Mouse (Mus musculus) liver, embryonic 14.5 days (tissue): ENCODE measurements around the gene Nrxn3. TPM values are rescaled to one million over a fixed set of nuclear protein-coding genes. Genes with fewer than 3 reads are reported as not detected.

Experiments used
- ATAC-seq: fragments of 200-750 bp; cut with Nextera tagmentation; 2 replicates; pipeline ENCODE4 v1.8.0; 2017; ENCODE audit warnings: moderate number of reproducible peaks, mild to moderate bottlenecking, moderate library complexity; ENCODE audit not compliant: insufficient read depth
- DNase-seq, 3 experiments: peaks; one replicate each; pipeline ENCODE4 v3.0.0-alpha.2; 2012 to 2013; ENCODE audit warnings: low read depth in 3 of 3, low spot score in 3 of 3
- H3K27ac ChIP-seq: fragments of 300-500 bp; sonication (generic); 2 replicates; pipeline ENCODE4 v1.5.1; 2014; ENCODE audit warnings: moderate library complexity, mild to moderate bottlenecking, control low read depth, inconsistent platforms
- H3K27me3 ChIP-seq: fragments of 300-500 bp; sonication (generic); 2 replicates; pipeline ENCODE4 v1.6.1; 2014; ENCODE audit warnings: mild to moderate bottlenecking, low read length, moderate library complexity; ENCODE audit not compliant: control insufficient read depth, insufficient read depth
- H3K36me3 ChIP-seq: fragments of 300-500 bp; sonication (generic); replicated peaks from 2 replicates; pipeline ENCODE4 v1.6.1; 2014; ENCODE audit warnings: low read depth; ENCODE audit not compliant: control insufficient read depth, insufficient read depth
- H3K4me1 ChIP-seq, 2 experiments: fragments of 200-500 bp in 1 of 2; fragments of 300-500 bp in 1 of 2; sonication (generic) in 1 of 2; replicated peaks; 2 replicates each; pipeline ENCODE4 v1.6.1; 2012 to 2014; ENCODE audit warnings: antibody characterized with exemption in 1 of 2, inconsistent platforms in 1 of 2, low read length in 1 of 2; ENCODE audit not compliant: control insufficient read depth in 2 of 2, insufficient read depth in 2 of 2
- H3K4me2 ChIP-seq: fragments of 300-500 bp; sonication (generic); 2 replicates; pipeline ENCODE4 v1.6.1; 2014; ENCODE audit warnings: low read depth, mild to moderate bottlenecking, control low read depth, moderate library complexity
- H3K4me3 ChIP-seq, 2 experiments: fragments of 200-500 bp in 1 of 2; fragments of 300-500 bp in 1 of 2; sonication (generic) in 1 of 2; 2 replicates each; pipeline ENCODE4 v1.5.1; 2012 to 2014; ENCODE audit warnings: low read depth in 2 of 2, low read length in 2 of 2, mild to moderate bottlenecking in 2 of 2, control low read depth in 1 of 2, inconsistent platforms in 1 of 2, moderate library complexity in 1 of 2; ENCODE audit not compliant: insufficient read depth in 1 of 2
- H3K9ac ChIP-seq: fragments of 300-500 bp; sonication (generic); replicated peaks from 2 replicates; pipeline ENCODE4 v1.6.1; 2014; ENCODE audit warnings: mild to moderate bottlenecking, control low read depth, moderate library complexity
- H3K9me3 ChIP-seq: fragments of 300-500 bp; sonication (generic); 2 replicates; pipeline ENCODE4 v1.6.1; 2016; ENCODE audit warnings: low read length, mixed read lengths; ENCODE audit not compliant: control insufficient read depth
- CTCF ChIP-seq: IDR thresholded peaks from 2 replicates; pipeline ENCODE4 v1.5.1; 2016; ENCODE audit warnings: antibody characterized with exemption, low read depth, control low read depth
- EP300 ChIP-seq: IDR thresholded peaks from 2 replicates; pipeline ENCODE4 v1.6.1; 2016; ENCODE audit warnings: antibody characterized with exemption, low read depth
- WGBS: fragments of 180-500 bp; shearing (Covaris S2); extraction: QIAGEN DNeasy Blood & Tissue Kit; methylation state at CpG from one replicate; pipeline ENCODE4 v1.1.7; 2014; ENCODE audit not compliant: insufficient replicate concordance; 5-methylcytosine and 5-hydroxymethylcytosine counted together
- polyA plus RNA-seq, 2 experiments: library from polyadenylated mRNA; depleted of rRNA in 1 of 2; stranded (reverse) in 1 of 2; unstranded in 1 of 2; fragments of >200 nt; fragmentation: Nextera tagmentation in 1 of 2; extraction: Ambion mirVana in 1 of 2; gene quantifications; 2 replicates each; pipeline versions ENCODE4 v1.2.1 to v1.2.3; 2012 to 2014

Gene Nrxn3
- polyA plus RNA-seq, 2 experiments: 0.12 to 0.38 TPM

DNA sequence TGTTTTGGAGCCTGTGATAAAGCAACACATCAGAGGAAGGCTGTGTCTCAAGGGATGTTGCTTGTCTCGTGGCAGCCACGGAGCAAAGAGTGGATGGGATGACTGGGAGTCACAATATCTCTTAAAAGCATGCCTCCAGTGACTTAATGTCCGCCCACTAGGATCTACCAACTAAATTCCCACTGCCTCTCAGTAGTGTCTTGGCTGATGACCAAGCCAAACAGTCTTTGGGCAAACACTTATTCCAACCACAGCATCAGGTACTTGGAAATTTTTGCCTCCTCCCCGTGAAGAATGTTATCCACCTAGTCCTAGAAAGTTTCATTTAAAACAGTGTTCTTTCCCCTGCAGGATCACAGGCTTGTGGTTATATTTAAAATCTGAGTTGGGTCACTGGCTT lies 917.4 kb downstream of the Nrxn3 start:
- ATAC-seq: no peak
- no peak for DNase-seq
- no peak overlapping the region for H3K27ac ChIP-seq
- no peak overlapping the region for H3K4me3 ChIP-seq
- no peak overlapping the region for H3K9ac ChIP-seq
- H3K27me3 ChIP-seq: no peaks in the 10 kb centered on the region
- no peaks in the 10 kb centered on the region for H3K4me1 ChIP-seq
- no peaks in the 10 kb centered on the region for H3K36me3 ChIP-seq
- TF ChIP-seq EP300 (no peak), CTCF (no peak)
- no peak overlapping the region for H3K4me2 ChIP-seq
- H3K9me3 ChIP-seq: no peaks in the 10 kb centered on the region
- 47% methylated on average over 4 of the region's 4 CpGs for WGBS

DNA sequence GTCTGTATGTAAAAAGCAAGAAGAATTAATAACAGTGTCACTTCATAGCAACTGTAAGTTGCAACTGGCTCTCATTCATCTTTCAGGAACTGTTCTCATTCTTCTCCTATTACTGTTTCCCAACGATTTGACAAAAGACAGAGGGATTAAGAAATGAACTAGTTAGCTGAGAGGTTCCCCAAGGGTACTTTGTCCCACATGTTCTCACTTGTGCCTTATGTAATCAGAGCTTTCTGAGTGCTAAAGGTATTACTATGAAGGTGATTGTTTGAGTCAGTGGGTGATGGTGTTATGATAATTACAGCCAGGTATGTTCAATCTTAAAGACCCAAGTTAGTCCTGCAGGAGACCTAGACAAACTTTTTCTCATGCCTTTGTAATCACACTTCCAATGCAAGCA lies 918.8 kb downstream of the Nrxn3 start:
- TF ChIP-seq EP300 (no peak), CTCF (no peak)
- no peak for DNase-seq
- ATAC-seq: no peak
- Histone ChIP-seq H3K4me3 (no peak overlapping the region), H3K4me1 (no peaks in the 10 kb centered on the region), H3K27ac (no peak overlapping the region), H3K9me3 (no peaks in the 10 kb centered on the region), H3K27me3 (no peaks in the 10 kb centered on the region), H3K36me3 (no peaks in the 10 kb centered on the region), H3K4me2 (no peak overlapping the region), H3K9ac (no peak overlapping the region)
- 31% methylated on average over 1 of the region's 1 CpGs for WGBS

DNA sequence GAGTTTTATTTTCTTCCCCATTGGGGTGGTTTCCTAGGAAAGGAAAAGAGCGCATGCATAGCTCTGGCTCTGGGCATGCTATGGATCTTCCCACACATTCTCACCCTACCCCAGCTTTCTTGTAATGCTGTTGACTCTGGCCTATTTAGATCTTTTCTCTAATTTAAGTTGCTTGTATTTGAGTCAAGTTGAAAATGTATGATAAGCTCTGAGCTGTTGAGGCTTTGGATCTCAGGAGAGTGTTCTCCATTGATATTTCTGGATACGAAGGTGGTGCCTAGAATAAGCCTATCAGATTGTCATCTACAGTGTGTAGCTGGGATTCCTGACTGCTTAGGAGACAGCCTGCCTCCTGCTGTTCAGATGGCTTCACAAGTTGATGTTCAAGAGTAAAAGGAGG lies 930.5 kb downstream of the Nrxn3 start:
- DNase-seq (no peak), ATAC-seq (no peak)
- WGBS: 62% methylated on average over 2 of the region's 2 CpGs
- no peak overlapping the region for H3K4me2 ChIP-seq
- no peaks in the 10 kb centered on the region for H3K9me3 ChIP-seq
- H3K4me1 ChIP-seq: no peaks in the 10 kb centered on the region
- H3K4me3 ChIP-seq: no peak overlapping the region
- no peak overlapping the region for H3K9ac ChIP-seq
- TF ChIP-seq CTCF (no peak), EP300 (no peak)
- H3K27ac ChIP-seq: no peak overlapping the region
- no peaks in the 10 kb centered on the region for H3K27me3 ChIP-seq
- H3K36me3 ChIP-seq: no peaks in the 10 kb centered on the region

DNA sequence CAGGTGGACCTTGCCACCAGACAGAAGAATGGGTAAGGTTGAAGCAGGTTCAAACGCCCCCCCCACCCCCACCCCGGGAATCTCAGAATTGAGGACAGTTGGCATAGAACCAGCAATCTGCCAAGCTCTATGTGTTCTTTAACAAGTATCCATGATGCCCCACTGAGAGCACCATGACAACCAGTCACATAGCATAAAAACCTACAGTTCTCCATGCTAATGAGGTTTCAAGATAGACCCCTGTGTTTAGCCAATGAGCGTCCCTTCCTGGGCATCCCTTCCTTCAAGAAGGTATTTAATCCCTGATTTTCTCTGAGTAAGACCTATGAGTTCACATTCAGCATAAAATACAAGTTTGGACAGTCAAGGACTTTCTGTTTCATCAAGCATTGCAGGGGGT lies 938.5 kb downstream of the Nrxn3 start:
- no peak for ATAC-seq
- Histone ChIP-seq H3K4me1 (no peaks in the 10 kb centered on the region), H3K4me2 (no peak overlapping the region), H3K36me3 (no peaks in the 10 kb centered on the region), H3K27ac (no peak overlapping the region), H3K9me3 (no peaks in the 10 kb centered on the region), H3K4me3 (no peak overlapping the region), H3K27me3 (no peaks in the 10 kb centered on the region), H3K9ac (no peak overlapping the region)
- 66% methylated on average over 3 of the region's 3 CpGs for WGBS
- no peak for DNase-seq
- TF ChIP-seq CTCF (no peak), EP300 (no peak)

DNA sequence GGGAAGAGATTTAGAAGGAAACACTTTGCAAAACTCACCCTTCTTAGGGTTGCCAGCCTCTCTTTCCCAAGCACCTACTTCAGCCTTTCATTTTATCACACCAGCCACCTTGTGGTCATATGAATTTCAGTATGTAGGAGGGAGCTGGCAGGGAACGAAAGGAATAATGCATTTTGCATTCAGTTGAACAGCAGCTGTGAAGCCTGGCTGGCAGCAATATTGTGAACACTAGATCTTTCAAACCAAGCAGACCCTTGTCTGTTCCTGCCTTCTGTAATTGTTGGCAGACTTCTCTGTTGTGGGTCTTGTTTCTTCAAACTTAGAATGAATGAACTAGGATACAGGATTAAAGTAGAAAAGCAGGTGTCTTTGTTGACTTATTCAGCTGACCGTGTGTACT lies 946.2 kb downstream of the Nrxn3 start:
- no peak overlapping the region for H3K27ac ChIP-seq
- H3K9me3 ChIP-seq: no peaks in the 10 kb centered on the region
- H3K9ac ChIP-seq: no peak overlapping the region
- H3K27me3 ChIP-seq: no peaks in the 10 kb centered on the region
- DNase-seq (no peak), ATAC-seq (no peak)
- no peak overlapping the region for H3K4me3 ChIP-seq
- no peaks in the 10 kb centered on the region for H3K4me1 ChIP-seq
- H3K36me3 ChIP-seq: no peaks in the 10 kb centered on the region
- WGBS: 57% methylated on average over 2 of the region's 2 CpGs
- no peak overlapping the region for H3K4me2 ChIP-seq
- TF ChIP-seq CTCF (no peak), EP300 (no peak)
